Mouse (Mus musculus): ENCODE data around the gene Kcnn1. TPM values are rescaled to one million over a fixed set of nuclear protein-coding genes. Genes with fewer than 3 reads are reported as not detected.
A peak's percentile ranks its signal among the peaks of the same experiment; 100 is the strongest.

Kcnn1 gene
- polyA plus RNA-seq, 1 experiment from 2014 or later, result 4.2 TPM

DNA sequence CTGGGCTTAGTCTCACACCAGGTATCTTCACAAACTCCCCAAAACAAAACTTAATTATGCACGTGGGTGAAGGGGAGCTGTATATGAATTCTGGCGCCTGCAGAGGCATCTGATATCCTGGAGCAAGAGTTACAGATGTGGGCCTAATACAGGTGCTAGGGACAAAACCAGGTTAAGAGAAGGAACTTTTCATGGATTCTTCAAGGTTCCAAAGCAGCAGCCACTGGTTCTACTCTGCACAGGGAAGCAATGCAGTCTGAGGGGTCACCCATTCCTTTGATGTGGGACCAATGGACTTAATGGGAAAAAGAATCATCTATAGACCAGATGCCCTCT, 31.3 kb upstream of the Kcnn1 start:
- DNase-seq (ENCODE audit: low spot score) (no peak), ATAC-seq (replicated peaks; ENCODE audit: low FRiP score, low read depth) (no peak)
- no peak overlapping the region for H3K9ac ChIP-seq (ENCODE audit: low read depth, low read length)
- H3K27ac ChIP-seq, result no peak overlapping the region
- no peaks in the 10 kb centered on the region for H3K9me3 ChIP-seq (replicated peaks; ENCODE audit: low read length)
- H3K27me3 ChIP-seq (ENCODE audit: insufficient read depth, low read length), result peaks cover 17% of the 10 kb centered on the region
- H3K4me1 ChIP-seq (replicated peaks; ENCODE audit: insufficient read depth, low read length), result peaks cover 23% of the 10 kb centered on the region
- peaks cover 11% of the 10 kb centered on the region for H3K36me3 ChIP-seq (ENCODE audit: insufficient read depth, low read length)
- no peak overlapping the region for H3K4me2 ChIP-seq (ENCODE audit: low read length)
- 70% methylated on average over 2 of the region's 2 CpGs for WGBS
- no peak overlapping the region for H3K4me3 ChIP-seq (replicated peaks; ENCODE audit: low read depth, low read length)
- TF ChIP-seq CTCF (IDR thresholded peaks at IDR 0.05; ENCODE audit: low read depth), result no peak

DNA sequence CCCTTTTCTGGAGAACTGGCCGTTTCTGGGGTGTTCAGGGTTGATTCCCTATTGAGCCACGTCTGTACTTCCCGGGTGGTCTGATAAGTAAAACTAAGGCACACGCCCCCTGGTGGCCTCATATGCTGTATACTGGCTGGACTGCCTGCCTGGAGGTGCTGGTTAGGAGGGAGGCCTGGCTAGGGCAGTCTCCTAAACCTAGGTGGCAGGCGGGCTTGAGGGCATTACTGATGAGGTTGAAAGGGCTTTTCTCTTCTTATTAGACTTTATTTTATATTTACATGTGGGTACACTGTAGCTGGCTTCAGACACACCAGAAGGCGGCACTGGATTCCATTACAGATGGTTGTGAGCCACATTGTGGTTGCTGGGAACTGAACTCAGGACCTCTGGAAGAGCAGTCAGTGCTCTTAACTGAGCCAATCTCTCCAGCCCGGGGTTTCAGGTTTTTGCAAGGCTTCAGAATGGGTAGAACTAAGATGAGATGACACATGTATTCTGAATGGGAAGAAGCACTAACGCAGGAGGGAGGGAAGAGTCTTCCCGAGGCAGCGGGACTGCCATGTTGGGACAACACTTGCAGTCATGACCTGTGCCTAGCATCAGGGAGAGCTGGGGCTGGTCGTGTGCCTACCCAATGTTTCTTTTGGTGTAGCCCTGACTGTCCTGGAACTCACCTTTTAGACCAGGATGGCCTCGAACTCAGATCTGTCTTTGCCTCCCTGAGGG, 30.8 kb upstream of the Kcnn1 start:
- ATAC-seq (replicated peaks; ENCODE audit: low FRiP score, low read depth), result peak; percentile 36; the same call in 1 of the 2 replicates
- TF ChIP-seq CTCF (IDR thresholded peaks at IDR 0.05; ENCODE audit: low read depth), result peak; percentile 83
- peaks cover 11% of the 10 kb centered on the region for H3K36me3 ChIP-seq (ENCODE audit: insufficient read depth, low read length)

DNA sequence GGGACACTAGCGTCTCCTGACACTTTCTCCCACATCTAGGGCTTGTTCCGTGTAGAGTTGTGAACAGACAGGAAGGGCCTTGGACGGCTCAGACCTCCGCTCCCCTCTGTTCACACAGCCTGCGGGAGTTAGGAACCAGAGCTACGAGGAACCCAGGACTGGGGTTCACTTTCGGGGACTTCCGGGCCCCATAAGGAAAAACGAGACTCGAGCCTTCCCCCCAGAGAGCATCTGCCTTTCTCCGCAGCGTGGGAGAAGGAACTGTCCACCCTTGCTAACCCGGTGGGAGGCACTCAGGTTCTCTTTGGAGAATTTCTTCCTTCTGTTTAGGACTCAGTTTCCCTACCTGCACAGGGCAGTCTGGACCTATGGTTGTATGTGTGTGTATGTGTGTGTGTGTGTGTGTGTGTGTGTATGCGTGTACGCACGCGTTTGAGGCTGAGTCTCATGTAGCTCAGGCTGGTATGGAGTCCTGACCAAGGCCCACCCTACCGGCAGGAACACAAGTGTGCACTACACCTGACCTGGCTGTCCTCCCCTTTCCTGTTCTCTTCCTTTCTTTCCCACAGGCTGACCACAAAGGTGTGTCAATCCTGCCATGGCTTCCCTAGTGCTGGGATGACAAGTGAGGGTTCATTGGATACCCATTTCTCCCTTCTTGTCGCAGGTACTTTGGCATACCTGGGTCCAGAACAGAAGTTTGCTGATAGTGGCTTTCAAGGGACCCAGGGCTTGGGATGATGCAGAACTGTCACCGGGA, 30.0 kb upstream of the Kcnn1 start:
- WGBS, result 31% methylated on average over 20 of the region's 20 CpGs
- H3K9ac ChIP-seq (ENCODE audit: low read depth, low read length), result no peak overlapping the region
- peaks cover 19% of the 10 kb centered on the region for H3K4me1 ChIP-seq (replicated peaks; ENCODE audit: insufficient read depth, low read length)
- H3K4me2 ChIP-seq (ENCODE audit: low read length), result peak overlapping the region; percentile 46
- H3K36me3 ChIP-seq (ENCODE audit: insufficient read depth, low read length), result peaks cover 11% of the 10 kb centered on the region
- DNase-seq (ENCODE audit: low spot score) (no peak), ATAC-seq (replicated peaks; ENCODE audit: low FRiP score, low read depth) (no peak)
- no peak for TF ChIP-seq CTCF (IDR thresholded peaks at IDR 0.05; ENCODE audit: low read depth)
- no peak overlapping the region for H3K4me3 ChIP-seq (replicated peaks; ENCODE audit: low read depth, low read length)
- H3K27me3 ChIP-seq (ENCODE audit: insufficient read depth, low read length), result peaks cover 17% of the 10 kb centered on the region
- no peaks in the 10 kb centered on the region for H3K9me3 ChIP-seq (replicated peaks; ENCODE audit: low read length)
- no peak overlapping the region for H3K27ac ChIP-seq

More for the DNA sequence above, 30.8 kb upstream of the Kcnn1 start:
- H3K27me3 ChIP-seq (ENCODE audit: insufficient read depth, low read length), result peaks cover 17% of the 10 kb centered on the region
- H3K4me2 ChIP-seq (ENCODE audit: low read length), result no peak overlapping the region
- H3K4me1 ChIP-seq (replicated peaks; ENCODE audit: insufficient read depth, low read length), result peaks cover 23% of the 10 kb centered on the region
- no peak overlapping the region for H3K27ac ChIP-seq
- WGBS, result 35% methylated on average over 12 of the region's 12 CpGs
- peak; percentile 96 for DNase-seq (ENCODE audit: low spot score)
- no peaks in the 10 kb centered on the region for H3K9me3 ChIP-seq (replicated peaks; ENCODE audit: low read length)
- H3K9ac ChIP-seq (ENCODE audit: low read depth, low read length), result no peak overlapping the region
- no peak overlapping the region for H3K4me3 ChIP-seq (replicated peaks; ENCODE audit: low read depth, low read length)

DNA sequence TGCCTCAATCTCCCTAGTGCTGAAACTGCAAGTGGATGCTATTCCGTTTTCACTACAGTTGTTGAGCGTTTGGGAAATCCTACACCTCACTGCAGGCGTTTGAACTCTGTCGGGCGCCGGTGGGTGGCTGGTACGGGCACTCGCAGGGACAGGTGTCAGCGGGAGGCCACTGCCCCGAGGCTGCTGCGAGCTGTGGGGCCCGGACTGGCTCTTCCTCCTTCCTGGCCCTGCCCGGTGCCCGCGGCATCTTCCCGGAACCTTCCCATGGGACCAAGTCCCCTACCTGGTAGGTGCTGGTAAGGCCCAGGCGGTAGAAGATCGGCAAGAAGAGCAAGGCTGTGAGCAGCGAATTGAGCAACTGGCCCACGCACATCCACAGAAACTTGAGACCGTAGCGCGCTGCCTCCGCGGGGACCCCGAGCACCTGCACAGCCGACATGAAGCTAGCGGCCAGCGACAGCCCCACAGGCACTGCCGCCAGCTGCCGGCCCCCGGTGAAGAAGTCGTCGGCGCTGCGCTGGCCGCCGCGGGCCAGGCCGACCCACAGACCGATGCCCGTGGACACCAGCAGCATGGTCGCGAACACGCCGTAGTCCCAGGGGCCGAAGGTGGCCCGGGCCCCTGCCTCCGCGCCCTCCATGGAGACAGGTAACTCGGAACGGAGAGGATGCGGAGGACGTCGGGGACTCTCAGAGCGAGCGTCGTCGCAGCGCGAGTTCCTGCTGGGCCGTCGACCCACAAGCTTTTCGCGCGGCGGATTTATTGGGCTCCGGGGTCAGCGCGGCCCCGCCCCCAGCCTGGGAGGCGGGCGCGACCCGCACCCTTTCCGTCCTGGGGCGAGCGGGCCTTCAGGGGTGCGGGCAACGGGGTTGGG, 29.2 kb upstream of the Kcnn1 start, which contains the start of gene Slc5a5:
Gene Slc5a5 (minus strand): TSS at position 736 of the 874 bp plus-strand sequence.
- Histone ChIP-seq H3K9me3 (replicated peaks; ENCODE audit: low read length) (no peaks in the 10 kb centered on the region), H3K36me3 (ENCODE audit: insufficient read depth, low read length) (peaks cover 11% of the 10 kb centered on the region), H3K27me3 (ENCODE audit: insufficient read depth, low read length) (peaks cover 17% of the 10 kb centered on the region), H3K27ac (no peak within 1 kb of the TSS), H3K9ac (ENCODE audit: low read depth, low read length) (no peak within 1 kb of the TSS), H3K4me2 (ENCODE audit: low read length) (peak within 1 kb of the TSS; percentile 46), H3K4me1 (replicated peaks; ENCODE audit: insufficient read depth, low read length) (peaks cover 18% of the 10 kb centered on the region), H3K4me3 (replicated peaks; ENCODE audit: low read depth, low read length) (peak within 1 kb of the TSS; percentile 22; the same call in 1 of the 2 replicates)
- no peak for ATAC-seq (replicated peaks; ENCODE audit: low FRiP score, low read depth)
- 3% methylated on average over 80 of the region's 80 CpGs for WGBS
- TF ChIP-seq CTCF (IDR thresholded peaks at IDR 0.05; ENCODE audit: low read depth), result no peak
- DNase-seq (ENCODE audit: low spot score), result no peak

DNA sequence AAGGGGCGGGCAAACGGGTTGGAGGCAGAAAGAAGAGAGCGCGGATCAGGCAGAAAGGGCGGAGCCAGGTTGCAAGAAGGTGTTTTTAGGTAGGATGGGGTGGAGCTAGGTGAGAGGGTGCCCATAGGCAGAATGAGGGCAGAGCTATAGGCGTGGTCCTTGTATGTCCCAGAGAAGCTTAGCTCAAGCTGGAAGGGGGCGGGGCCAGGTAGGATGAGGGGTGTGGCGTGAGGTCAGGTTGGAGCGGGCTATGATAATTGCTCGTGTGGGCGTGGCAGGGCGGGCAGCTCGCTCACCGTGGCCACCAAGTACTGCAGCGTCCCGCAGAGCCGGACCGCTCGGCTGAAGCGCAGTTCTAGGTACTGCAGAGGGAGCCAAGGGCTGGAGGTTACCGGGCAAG, 28.3 kb upstream of the Kcnn1 start:
- Histone ChIP-seq H3K9me3 (replicated peaks; ENCODE audit: low read length) (no peaks in the 10 kb centered on the region), H3K36me3 (ENCODE audit: insufficient read depth, low read length) (peaks cover 11% of the 10 kb centered on the region), H3K27me3 (ENCODE audit: insufficient read depth, low read length) (peaks cover 17% of the 10 kb centered on the region), H3K4me1 (replicated peaks; ENCODE audit: insufficient read depth, low read length) (peaks cover 18% of the 10 kb centered on the region), H3K9ac (ENCODE audit: low read depth, low read length) (no peak overlapping the region), H3K27ac (no peak overlapping the region), H3K4me3 (replicated peaks; ENCODE audit: low read depth, low read length) (no peak overlapping the region), H3K4me2 (ENCODE audit: low read length) (peak overlapping the region; percentile 46)
- 8% methylated on average over 21 of the region's 21 CpGs for WGBS
- DNase-seq (ENCODE audit: low spot score) (peak; percentile 31), ATAC-seq (replicated peaks; ENCODE audit: low FRiP score, low read depth) (peak; percentile 56)
- no peak for TF ChIP-seq CTCF (IDR thresholded peaks at IDR 0.05; ENCODE audit: low read depth)

DNA sequence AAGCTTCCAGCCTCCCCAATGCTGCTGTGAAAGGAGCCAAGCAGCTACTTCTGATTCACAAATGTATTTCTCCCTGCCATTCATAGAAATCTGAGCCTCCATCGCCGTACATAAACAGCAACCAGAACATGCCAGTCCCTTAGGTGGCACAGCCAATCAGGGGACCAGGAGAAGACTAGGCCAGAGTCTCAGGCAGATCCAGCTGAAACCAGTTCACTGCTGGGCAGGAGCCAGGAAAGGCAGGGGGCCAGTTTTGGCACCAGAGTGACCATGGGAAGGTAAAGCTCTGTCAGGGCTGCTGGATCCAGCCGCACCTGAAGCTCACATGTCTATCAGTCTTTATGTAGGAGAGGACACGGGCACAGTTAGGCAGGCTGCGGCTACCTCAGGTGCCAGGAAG, 27.6 kb upstream of the Kcnn1 start:
- Histone ChIP-seq H3K36me3 (ENCODE audit: insufficient read depth, low read length) (peaks cover 11% of the 10 kb centered on the region), H3K4me3 (replicated peaks; ENCODE audit: low read depth, low read length) (no peak overlapping the region), H3K27ac (no peak overlapping the region), H3K9ac (ENCODE audit: low read depth, low read length) (no peak overlapping the region), H3K27me3 (ENCODE audit: insufficient read depth, low read length) (peaks cover 17% of the 10 kb centered on the region), H3K4me2 (ENCODE audit: low read length) (no peak overlapping the region), H3K4me1 (replicated peaks; ENCODE audit: insufficient read depth, low read length) (peaks cover 14% of the 10 kb centered on the region), H3K9me3 (replicated peaks; ENCODE audit: low read length) (no peaks in the 10 kb centered on the region)
- DNase-seq (ENCODE audit: low spot score) (no peak), ATAC-seq (replicated peaks; ENCODE audit: low FRiP score, low read depth) (no peak)
- TF ChIP-seq CTCF (IDR thresholded peaks at IDR 0.05; ENCODE audit: low read depth), result no peak
- WGBS, result 89% methylated on average over 5 of the region's 5 CpGs
